Mouse (Mus musculus): ENCODE measurements around the gene Cerkl. TPM values are rescaled to one million over a fixed set of nuclear protein-coding genes. Genes with fewer than 3 reads are reported as not detected.

The Cerkl gene
- 1.4 and 1.7 TPM in 2 replicates for polyA plus RNA-seq (2015; fragmentation: Nextera tagmentation; extraction: Ambion mirVana)

GRCm38 (mm10) chr2:79456575-79457349 lies at the start of gene Cerkl, which contains the start of gene Neurod1:
TSS of gene Cerkl (minus strand) at chr2:79456785.
TSS of gene Neurod1 (minus strand) at chr2:79456751.
- Histone ChIP-seq H3K27ac (replicated peaks) (peak within 1 kb of the TSS; percentile 52), H3K4me1 (peaks cover 48% of the 10 kb centered on the region)
- peak; percentile 83 for ATAC-seq (replicated peaks)

DNA sequence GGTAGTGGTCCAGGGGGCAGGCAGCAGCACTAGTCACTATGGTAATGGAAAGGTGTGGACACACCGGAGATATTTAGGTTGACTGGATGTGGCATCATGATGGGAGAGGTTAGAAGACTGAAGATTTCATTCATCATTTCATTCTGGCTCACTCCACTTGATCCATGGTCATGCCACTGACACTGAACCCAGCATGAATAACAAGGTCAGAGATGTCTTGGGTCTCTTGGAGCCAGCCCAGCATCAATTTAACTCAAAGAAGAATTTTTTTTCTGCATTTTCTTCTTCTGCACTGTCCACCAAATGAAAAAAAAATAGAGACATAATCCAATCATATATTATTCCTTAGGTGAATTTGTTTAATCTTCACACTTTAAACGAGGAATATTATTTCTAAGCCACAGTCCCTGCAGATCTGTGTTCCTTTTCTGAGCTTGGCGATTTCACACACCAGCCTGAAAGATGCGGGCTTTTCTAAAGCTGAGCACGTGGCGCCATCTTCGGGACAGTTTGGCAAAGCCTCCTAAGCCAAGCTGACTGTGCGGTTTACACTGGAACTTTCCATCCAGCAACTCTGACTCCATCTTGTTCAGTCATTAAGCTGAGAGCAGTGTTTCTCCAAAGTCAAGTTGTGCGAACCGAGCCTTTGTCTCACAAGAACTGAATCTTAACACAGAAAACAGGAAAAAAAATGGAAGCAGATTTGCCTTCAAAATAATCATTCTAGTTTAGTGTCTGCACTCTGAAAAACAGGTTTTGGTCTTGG lies 42.6 kb upstream of the Cerkl start:
- Histone ChIP-seq H3K4me1 (no peaks in the 10 kb centered on the region), H3K4me3 (no peak overlapping the region), H3K36me3 (no peaks in the 10 kb centered on the region), H3K9me3 (no peaks in the 10 kb centered on the region), H3K27ac (replicated peaks) (no peak overlapping the region), H3K4me2 (replicated peaks) (no peak overlapping the region), H3K27me3 (no peaks in the 10 kb centered on the region), H3K9ac (replicated peaks) (no peak overlapping the region)
- 22% methylated on average over 10 of the region's 10 CpGs for WGBS
- peak; percentile 93 for ATAC-seq (replicated peaks)

More at GRCm38 (mm10) chr2:79456575-79457349, at the start of gene Cerkl, which contains the start of gene Neurod1:
- WGBS = under 1% methylated on average over 42 of the region's 42 CpGs
- H3K9ac ChIP-seq (replicated peaks) = peak within 1 kb of the TSS; percentile 57
- H3K27me3 ChIP-seq = peaks cover 24% of the 10 kb centered on the region
- H3K4me3 ChIP-seq = peak within 1 kb of the TSS; percentile 40
- no peaks in the 10 kb centered on the region for H3K36me3 ChIP-seq
- H3K9me3 ChIP-seq = no peaks in the 10 kb centered on the region
- H3K4me2 ChIP-seq (replicated peaks) = peak within 1 kb of the TSS; percentile 58

DNA sequence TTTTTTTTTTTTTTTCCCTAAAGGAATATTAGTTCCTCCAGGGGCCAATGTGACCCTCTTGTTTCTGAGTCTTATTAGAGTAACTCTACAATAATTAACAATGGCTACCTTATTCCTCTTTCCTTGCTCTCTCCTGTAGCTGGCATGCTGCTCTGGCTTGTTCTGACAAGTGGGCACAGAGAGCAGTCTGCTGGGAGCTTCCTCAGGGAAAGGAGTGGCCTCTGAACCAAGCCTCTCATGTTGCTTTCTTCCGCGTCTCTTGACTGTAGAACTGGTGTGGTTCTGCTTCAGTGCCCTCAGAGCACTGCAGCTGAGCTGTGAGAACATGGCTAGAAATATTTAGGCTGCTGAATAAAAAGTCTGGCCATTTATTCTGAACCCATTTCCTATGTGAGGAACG lies 28.5 kb upstream of the Cerkl start:
- ATAC-seq (replicated peaks) = no peak
- 75% methylated on average over 3 of the region's 3 CpGs for WGBS

DNA sequence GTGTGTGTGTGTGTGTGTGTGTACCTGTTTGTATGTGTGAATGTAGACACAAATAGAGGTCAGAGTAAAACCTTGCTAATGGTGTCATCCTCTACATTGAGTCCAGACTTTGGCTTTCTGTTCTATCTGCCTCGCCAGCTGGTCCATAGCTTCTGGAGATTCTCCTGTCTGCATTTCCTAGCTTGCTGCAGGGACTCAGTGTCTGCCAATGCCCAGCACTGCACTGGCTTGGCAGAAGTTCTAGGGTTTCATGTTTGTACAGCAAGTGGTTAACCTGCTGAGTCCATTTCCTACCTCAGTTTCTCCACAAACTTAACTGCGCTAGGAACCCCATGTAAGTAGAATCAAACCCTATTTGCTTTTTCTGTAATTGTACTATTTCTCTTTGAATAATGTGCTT lies 25.9 kb upstream of the Cerkl start:
- no peaks in the 10 kb centered on the region for H3K36me3 ChIP-seq
- no peaks in the 10 kb centered on the region for H3K4me1 ChIP-seq
- H3K27me3 ChIP-seq = no peaks in the 10 kb centered on the region
- no peak for ATAC-seq (replicated peaks)
- H3K27ac ChIP-seq (replicated peaks) = no peak overlapping the region
- H3K4me3 ChIP-seq = no peak overlapping the region
- WGBS = 95% methylated on average over 2 of the region's 2 CpGs
- H3K9ac ChIP-seq (replicated peaks) = no peak overlapping the region
- H3K9me3 ChIP-seq = no peaks in the 10 kb centered on the region
- no peak overlapping the region for H3K4me2 ChIP-seq (replicated peaks)

More for the DNA sequence above, 28.5 kb upstream of the Cerkl start:
- no peaks in the 10 kb centered on the region for H3K4me1 ChIP-seq
- no peak overlapping the region for H3K9ac ChIP-seq (replicated peaks)
- H3K4me3 ChIP-seq = no peak overlapping the region
- no peaks in the 10 kb centered on the region for H3K9me3 ChIP-seq
- H3K36me3 ChIP-seq = no peaks in the 10 kb centered on the region
- H3K27ac ChIP-seq (replicated peaks) = no peak overlapping the region
- no peaks in the 10 kb centered on the region for H3K27me3 ChIP-seq
- no peak overlapping the region for H3K4me2 ChIP-seq (replicated peaks)

- Histone ChIP-seq H3K36me3 (no peaks in the 10 kb centered on the region), H3K27ac (replicated peaks) (no peak overlapping the region), H3K4me3 (no peak overlapping the region), H3K9ac (replicated peaks) (no peak overlapping the region), H3K27me3 (peaks cover 16% of the 10 kb centered on the region), H3K4me2 (replicated peaks) (no peak overlapping the region), H3K9me3 (no peaks in the 10 kb centered on the region), H3K4me1 (peaks cover 20% of the 10 kb centered on the region)
- 78% methylated on average over 4 of the region's 4 CpGs for whole genome bisulfite sequencing
- no peak for ATAC-seq (replicated peaks)
These were observed 5.8 kb upstream of the Cerkl start for GRCm38 (mm10) chr2:79462411-79462810.

DNA sequence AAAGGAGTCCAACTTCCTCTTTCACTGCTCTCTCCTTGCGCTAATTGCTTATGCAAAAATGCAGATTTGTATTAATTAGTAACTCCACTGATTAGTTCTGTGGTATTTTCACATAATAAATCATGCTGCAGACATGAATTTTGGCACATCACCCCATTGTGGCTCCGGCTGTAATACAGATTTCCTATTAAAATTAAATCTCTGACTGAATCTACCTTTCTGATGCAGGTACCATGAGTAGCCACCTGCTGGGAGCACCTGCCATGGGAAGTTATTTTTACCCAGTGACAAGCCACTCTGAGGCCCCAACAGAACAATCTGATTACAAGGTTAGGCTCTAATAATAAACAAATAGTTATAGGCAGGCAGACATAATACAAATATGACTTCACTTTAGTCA lies 5.3 kb upstream of the Cerkl start:
- peaks cover 25% of the 10 kb centered on the region for H3K4me1 ChIP-seq
- no peaks in the 10 kb centered on the region for H3K36me3 ChIP-seq
- H3K4me3 ChIP-seq = no peak overlapping the region
- 39% methylated on average over 2 of the region's 2 CpGs for WGBS
- H3K27ac ChIP-seq (replicated peaks) = no peak overlapping the region
- peaks cover 18% of the 10 kb centered on the region for H3K27me3 ChIP-seq
- H3K9ac ChIP-seq (replicated peaks) = no peak overlapping the region
- no peak for ATAC-seq (replicated peaks)
- no peak overlapping the region for H3K4me2 ChIP-seq (replicated peaks)
- no peaks in the 10 kb centered on the region for H3K9me3 ChIP-seq

DNA sequence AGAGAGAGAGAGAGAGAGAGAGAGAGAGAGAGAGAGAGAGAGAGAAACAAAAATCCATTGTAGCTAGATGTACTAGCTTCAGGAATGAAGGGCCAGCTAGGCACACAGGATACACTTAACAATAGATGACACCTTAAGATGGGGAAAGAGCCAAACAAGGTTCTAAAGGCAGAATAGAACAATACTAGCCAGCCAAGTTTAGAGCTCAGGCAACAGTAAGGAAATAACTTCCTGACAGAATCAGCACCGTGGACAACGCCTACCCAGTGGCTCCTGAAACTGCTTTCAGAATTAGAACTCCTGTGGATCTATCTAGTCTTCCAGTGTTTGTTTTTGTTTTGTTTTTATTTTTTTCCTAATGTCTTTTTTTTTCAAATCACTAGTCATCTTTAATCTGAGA lies 4.0 kb upstream of the Cerkl start:
- no peak for ATAC-seq (replicated peaks)
- Histone ChIP-seq H3K27me3 (peaks cover 24% of the 10 kb centered on the region), H3K4me2 (replicated peaks) (no peak overlapping the region), H3K9ac (replicated peaks) (no peak overlapping the region), H3K36me3 (no peaks in the 10 kb centered on the region), H3K27ac (replicated peaks) (peak overlapping the region; percentile 90), H3K4me3 (no peak overlapping the region), H3K9me3 (no peaks in the 10 kb centered on the region), H3K4me1 (peaks cover 32% of the 10 kb centered on the region)
- 5% methylated on average over 2 of the region's 2 CpGs for WGBS

DNA sequence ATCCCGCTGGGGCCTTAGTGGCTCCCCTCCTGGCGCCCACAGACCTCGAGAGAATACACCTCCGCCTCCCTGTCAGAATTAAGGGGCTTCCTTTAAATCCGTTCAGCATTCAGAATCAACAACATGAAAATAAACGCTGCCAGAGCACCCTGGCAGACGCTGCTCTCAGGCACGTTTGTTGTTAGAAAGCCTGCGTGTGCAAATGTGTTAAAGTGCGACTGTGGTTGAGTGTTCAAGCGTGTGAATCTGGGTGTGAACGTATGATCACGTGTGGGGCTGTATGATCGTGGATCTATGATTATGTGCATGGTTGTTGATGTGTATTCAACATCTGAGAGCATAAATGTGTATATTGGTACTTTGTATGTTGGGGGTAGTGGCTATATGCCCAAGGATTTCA lies 3.5 kb upstream of the Cerkl start:
- peak overlapping the region; percentile 90 for H3K27ac ChIP-seq (replicated peaks)
- H3K4me2 ChIP-seq (replicated peaks) = peak overlapping the region; percentile 38
- H3K9ac ChIP-seq (replicated peaks) = peak overlapping the region; percentile 17; the same call in 1 of the 2 replicates
- peaks cover 33% of the 10 kb centered on the region for H3K4me1 ChIP-seq
- H3K9me3 ChIP-seq = no peaks in the 10 kb centered on the region
- peaks cover 25% of the 10 kb centered on the region for H3K27me3 ChIP-seq
- H3K4me3 ChIP-seq = peak overlapping the region; percentile 20
- 3% methylated on average over 14 of the region's 14 CpGs for WGBS
- H3K36me3 ChIP-seq = no peaks in the 10 kb centered on the region
- ATAC-seq (replicated peaks) = peak; percentile 23

DNA sequence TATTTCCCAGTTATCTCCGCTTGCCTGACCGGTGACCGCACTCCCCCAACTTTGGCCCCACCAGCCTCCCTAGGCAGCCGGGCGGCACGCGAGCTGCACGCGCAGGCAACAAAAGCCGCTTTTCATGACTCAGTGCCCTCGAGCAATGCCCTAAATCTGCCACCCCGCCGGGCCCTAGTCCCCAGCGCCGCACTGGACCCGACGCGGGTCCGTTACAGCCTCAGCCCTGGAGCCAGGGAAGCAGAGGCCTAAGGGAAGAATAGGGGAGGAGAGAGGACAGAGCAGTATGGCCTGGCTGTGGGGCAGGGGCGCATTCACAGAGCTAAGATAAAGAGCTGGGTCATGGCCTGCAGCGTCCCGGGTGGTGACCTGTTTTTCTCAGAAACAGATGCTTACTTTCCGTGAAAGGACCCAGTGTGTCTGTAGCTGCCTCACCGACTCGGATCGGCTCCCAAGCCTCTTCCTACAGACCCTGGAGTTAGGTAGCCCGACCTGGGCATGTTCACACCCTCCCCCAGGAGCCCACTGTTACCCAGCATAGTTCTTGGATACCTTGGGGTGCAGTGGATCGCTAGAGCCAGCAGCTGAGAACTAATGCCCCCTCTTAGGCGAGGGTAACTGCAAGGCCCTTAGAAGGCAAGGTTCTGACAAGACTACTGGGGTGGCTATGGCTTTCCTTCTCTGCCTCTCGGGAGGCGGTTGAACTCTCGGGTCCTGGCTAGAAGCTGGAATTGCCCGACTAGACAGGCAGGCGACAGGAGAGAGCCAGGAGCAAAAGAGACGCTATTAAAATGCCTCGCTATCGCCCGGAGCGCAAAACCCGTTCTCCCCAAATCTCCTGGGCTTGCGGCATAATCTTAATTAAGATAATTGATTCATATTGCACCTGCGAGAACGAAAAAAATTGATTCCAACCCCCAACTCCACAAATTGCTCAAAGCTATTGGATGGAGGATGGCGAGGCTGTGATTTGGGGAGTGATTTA lies 2.8 kb upstream of the Cerkl start:
- Histone ChIP-seq H3K9me3 (no peaks in the 10 kb centered on the region), H3K4me2 (replicated peaks) (peak overlapping the region; percentile 38), H3K27me3 (peaks cover 28% of the 10 kb centered on the region), H3K36me3 (no peaks in the 10 kb centered on the region), H3K4me1 (peaks cover 41% of the 10 kb centered on the region), H3K4me3 (peak overlapping the region; percentile 20), H3K9ac (replicated peaks) (peak overlapping the region; percentile 17), H3K27ac (replicated peaks) (peak overlapping the region; percentile 90)
- under 1% methylated on average over 44 of the region's 44 CpGs for WGBS
- ATAC-seq (replicated peaks) = peak; percentile 19; the same call in 1 of the 2 replicates

DNA sequence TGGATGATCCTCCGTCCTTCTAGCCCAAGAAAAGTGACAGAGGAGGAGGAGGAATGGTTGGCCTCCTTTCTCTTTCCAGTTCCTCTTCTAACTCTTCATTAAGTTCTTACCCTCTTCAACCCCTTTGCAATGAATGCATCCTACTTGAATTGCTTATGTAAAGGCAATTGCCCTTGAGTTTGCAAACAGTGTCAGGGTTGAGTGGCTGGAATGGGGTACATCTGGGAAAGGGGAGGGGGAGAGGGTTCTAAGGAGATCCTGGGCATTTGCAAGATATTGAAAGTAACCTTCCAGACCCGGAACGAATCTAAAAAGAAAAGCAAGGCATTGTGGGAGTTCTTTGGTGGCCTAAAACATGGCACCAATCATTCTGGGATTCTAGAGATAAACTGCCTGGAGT lies 1.3 kb upstream of the Cerkl start:
- Histone ChIP-seq H3K9me3 (no peaks in the 10 kb centered on the region), H3K4me3 (no peak overlapping the region), H3K27me3 (peaks cover 28% of the 10 kb centered on the region), H3K4me2 (replicated peaks) (no peak overlapping the region), H3K4me1 (peaks cover 48% of the 10 kb centered on the region), H3K27ac (replicated peaks) (no peak overlapping the region), H3K9ac (replicated peaks) (no peak overlapping the region), H3K36me3 (no peaks in the 10 kb centered on the region)
- ATAC-seq (replicated peaks) = no peak
- WGBS = 15% methylated on average over 3 of the region's 3 CpGs

- Histone ChIP-seq H3K4me1 (peaks cover 48% of the 10 kb centered on the region), H3K9me3 (no peaks in the 10 kb centered on the region), H3K36me3 (no peaks in the 10 kb centered on the region), H3K4me2 (replicated peaks) (peak overlapping the region; percentile 58; the same call in 1 of the 2 replicates), H3K4me3 (no peak overlapping the region), H3K27ac (replicated peaks) (0 out of 2 replicates have a peak overlapping the region, but pooled peaks have one; percentile 52), H3K27me3 (peaks cover 26% of the 10 kb centered on the region), H3K9ac (replicated peaks) (no peak overlapping the region)
- WGBS = 61% methylated on average over 3 of the region's 3 CpGs
- ATAC-seq (replicated peaks) = no peak
These were observed 849 bp upstream of the Cerkl start for GRCm38 (mm10) chr2:79457434-79457833.

All from forebrain, embryonic 15.5 days (tissue).